Comparison of ENCODE assay signal across 7 mouse cellular contexts in the genomic region with DNA sequence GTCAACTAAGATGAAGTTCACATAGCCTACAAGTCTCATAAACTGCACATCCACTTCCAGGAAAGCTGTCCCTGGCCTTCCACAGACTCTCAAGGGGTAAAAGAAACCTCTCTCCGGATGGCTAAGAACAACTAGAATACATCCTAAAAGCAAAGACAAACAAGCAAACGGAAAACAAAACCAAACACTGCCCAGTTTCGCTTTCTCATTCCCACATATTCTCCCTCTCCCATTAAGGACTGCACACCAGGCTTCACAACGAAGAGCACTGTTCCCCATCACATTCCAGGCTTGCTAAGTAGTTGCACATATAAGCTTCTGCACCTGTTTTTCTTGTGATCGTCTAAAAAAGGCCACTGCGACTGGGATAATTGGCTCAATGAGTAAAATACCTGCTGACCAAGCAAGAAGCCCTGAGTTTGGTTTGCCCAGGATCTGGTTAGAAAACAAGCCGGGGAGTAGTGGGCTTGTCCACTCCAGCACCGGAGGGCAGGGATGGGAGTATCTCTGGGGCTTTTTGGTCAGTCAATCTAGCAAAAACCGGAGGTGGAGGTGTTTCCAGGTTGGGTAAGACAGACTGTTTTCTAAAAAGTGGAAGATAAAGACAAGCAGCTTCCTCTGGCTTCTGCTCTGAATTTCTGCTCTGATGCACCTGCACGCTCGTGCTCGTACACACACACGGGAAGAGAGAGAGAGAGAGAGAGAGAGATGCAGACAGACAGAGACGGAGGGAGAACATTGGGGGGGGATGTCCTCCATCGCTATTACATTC. TPM values are rescaled to one million over a fixed set of nuclear protein-coding genes. Genes with fewer than 3 reads are reported as not detected.
A peak's percentile ranks its signal among the peaks of the same experiment; 100 is the strongest.
DNase-seq lines count a peak whose midpoint lies in the region; ATAC-seq and TF ChIP-seq lines count a peak whose summit lies in the region.

No protein-coding gene starts in this region.

- H3K4me2 ChIP-seq in limb, embryonic 14.5 days (replicated peaks; ENCODE audit: low read depth, low read length, severe bottlenecking), result peak overlapping the region; percentile 81

- DNase-seq in 416B (ENCODE audit: low read depth), result peak; percentile 21
- peak; percentile 44 for DNase-seq in CD4-positive helper T cell, adult 2 months (ENCODE audit: low read depth, low spot score)
- DNase-seq in limb, embryonic 14.5 days (ENCODE audit: low spot score), result no peak
- no peak for DNase-seq in spleen, adult 2 months (ENCODE audit: low read depth in 1 of 2, low spot score in 2 of 2)
- DNase-seq in embryo, embryonic 9.5 days (ENCODE audit: extremely low spot score), result no peak
- DNase-seq in embryo, embryonic 11 days, result no peak

- H3K4me3 ChIP-seq in erythroblast, embryonic 14.5 days (replicated peaks), result peak overlapping the region; percentile 79
- peak overlapping the region; percentile 88 for H3K4me3 ChIP-seq in limb, embryonic 14.5 days (replicated peaks; ENCODE audit: low read length)
- H3K4me3 ChIP-seq in spleen, adult 2 months (ENCODE audit: extremely low read depth, insufficient read depth, insufficient read length), result peak overlapping the region; percentile 95

- no peak for TF ChIP-seq CTCF in spleen, adult 2 months (IDR thresholded peaks at IDR 0.05; ENCODE audit: extremely low read depth, insufficient read depth, insufficient read length, insufficient replicate concordance)

- no peak for TF ChIP-seq POLR2A in limb, embryonic 14.5 days (IDR thresholded peaks at IDR 0.05; ENCODE audit: borderline replicate concordance, extremely low read depth, insufficient read depth, insufficient read length)
- TF ChIP-seq POLR2A in spleen, adult 2 months (IDR thresholded peaks at IDR 0.05; ENCODE audit: low read depth, low read length), result no peak

- peak overlapping the region; percentile 84 for H3K9ac ChIP-seq in limb, embryonic 14.5 days (ENCODE audit: low read depth, low read length, severe bottlenecking)

- WGBS in limb, embryonic 14.5 days, result 23% methylated on average over 15 of the region's 15 CpGs
- WGBS in spleen, adult 2 months, result 17% methylated on average over 15 of the region's 15 CpGs

- H3K27ac ChIP-seq in limb, embryonic 14.5 days (replicated peaks; ENCODE audit: low read depth, low read length), result no peak overlapping the region
- H3K27ac ChIP-seq in spleen, adult 2 months (ENCODE audit: insufficient read depth, low read length), result peak overlapping the region; percentile 77; the same call in 1 of the 2 replicates

- H3K36me3 ChIP-seq in erythroblast, embryonic 14.5 days (ENCODE audit: control insufficient read depth), result peaks cover 53% of the 10 kb centered on the region
- peaks cover 21% of the 10 kb centered on the region for H3K36me3 ChIP-seq in limb, embryonic 14.5 days (ENCODE audit: control insufficient read depth, insufficient read depth, low read length)
- H3K36me3 ChIP-seq in spleen, adult 2 months (ENCODE audit: control insufficient read depth, insufficient read depth, low read length), result peaks cover 10% of the 10 kb centered on the region; the same call in 1 of the 2 replicates

- no peak for ATAC-seq in limb, embryonic 14.5 days (ENCODE audit: low FRiP score, low read depth)

- H3K9me3 ChIP-seq in erythroblast, embryonic 14.5 days (ENCODE audit: control insufficient read depth, low read length), result no peaks in the 10 kb centered on the region
- no peaks in the 10 kb centered on the region for H3K9me3 ChIP-seq in limb, embryonic 14.5 days (ENCODE audit: control insufficient read depth, low read length)

- no peaks in the 10 kb centered on the region for H3K27me3 ChIP-seq in erythroblast, embryonic 14.5 days (ENCODE audit: control insufficient read depth)
- H3K27me3 ChIP-seq in limb, embryonic 14.5 days (ENCODE audit: control insufficient read depth, insufficient read depth, low read length), result no peaks in the 10 kb centered on the region
- no peaks in the 10 kb centered on the region for H3K27me3 ChIP-seq in spleen, adult 2 months (ENCODE audit: control insufficient read depth, insufficient read depth, low read length)

- H3K4me1 ChIP-seq in erythroblast, embryonic 14.5 days (ENCODE audit: control insufficient read depth), result peaks cover 44% of the 10 kb centered on the region
- peaks cover 7% of the 10 kb centered on the region; the same call in 1 of the 2 replicates for H3K4me1 ChIP-seq in limb, embryonic 14.5 days (ENCODE audit: control insufficient read depth, insufficient read depth, low read length)
- H3K4me1 ChIP-seq in spleen, adult 2 months (ENCODE audit: control insufficient read depth, insufficient read depth, insufficient read length), result peaks cover 9% of the 10 kb centered on the region

RNA-seq across cellular contexts. Expression of a gene that starts 0.9 kb away (rescaled TPM):
- polyA plus RNA-seq in erythroblast, embryonic 14.5 days (2012), result 3.1 and 3.2 TPM in 2 replicates
- polyA plus RNA-seq in limb, embryonic 14.5 days (2012; rRNA removed), result 78.9 and 132 TPM in 2 replicates
- polyA plus RNA-seq in limb, embryonic 14.5 days (2014; fragmentation: Nextera tagmentation; extraction: Ambion mirVana), result 138 and 141 TPM in 2 replicates
- polyA plus RNA-seq in spleen, adult 2 months (2012; rRNA removed), result 20.9 and 22.7 TPM in 2 replicates

RNA-seq across cellular contexts. Expression of a gene that starts 0.9 kb away (rescaled TPM):
- polyA plus RNA-seq in erythroblast, embryonic 14.5 days (2012), result 0.78 and 0.79 TPM in 2 replicates
- 24.5 and 28.9 TPM in 2 replicates for polyA plus RNA-seq in limb, embryonic 14.5 days (2012; rRNA removed)
- polyA plus RNA-seq in limb, embryonic 14.5 days (2014; fragmentation: Nextera tagmentation; extraction: Ambion mirVana), result 13.9 and 16.6 TPM in 2 replicates
- 24.6 and 28.4 TPM in 2 replicates for polyA plus RNA-seq in spleen, adult 2 months (2012; rRNA removed)

RNA-seq across cellular contexts. Expression of a gene that starts 26.3 kb away (rescaled TPM):
- polyA plus RNA-seq in erythroblast, embryonic 14.5 days (2012), result 1.1 TPM in 2 replicates
- polyA plus RNA-seq in limb, embryonic 14.5 days (2012; rRNA removed), result 47.5 and 50.9 TPM in 2 replicates
- 38.5 and 40.9 TPM in 2 replicates for polyA plus RNA-seq in limb, embryonic 14.5 days (2014; fragmentation: Nextera tagmentation; extraction: Ambion mirVana)
- 14.2 and 15.5 TPM in 2 replicates for polyA plus RNA-seq in spleen, adult 2 months (2012; rRNA removed)

Comparison
In these comparisons a context has a peak if more than half of its experiments do, and no peak if none do; other contexts are left out.
1. DNase-seq: peak in 416B (single experiment) and CD4-positive helper T cell, adult 2 months (single experiment); none in limb, embryonic 14.5 days (single experiment), spleen, adult 2 months (0 of 2), embryo, embryonic 9.5 days (single experiment) and embryo, embryonic 11 days (single experiment).
2. Peak in every context shown above with its lines, with median percentiles within 50 percentile points of each other: H3K4me3 ChIP-seq.